ENCODE assay signal across 25 mouse cellular contexts in genomic region chr8:66586850-66587249, GRCm38 (mm10).
DNase-seq lines count a peak whose midpoint lies in the region; ATAC-seq and TF ChIP-seq lines count a peak whose summit lies in the region.
"Had no signal": no experiment of that assay in that cellular context is flagged by ENCODE, and none has a peak within 500 bp of the region (broad histone marks: within the 10 kb centered on the region; RNA-seq: fewer than 3 reads in every experiment).

No protein-coding gene starts in this region.

- ATAC-seq in megakaryocyte, adult 5-6 weeks (ENCODE audit: poor library complexity, severe bottlenecking) = no peak
- ATAC-seq in Patski = peak; percentile 54
- no peak for ATAC-seq in granulocyte monocyte progenitor cell, adult 5-6 weeks (replicated peaks; ENCODE audit: poor library complexity, severe bottlenecking)
- ATAC-seq: midbrain, embryonic 13.5 days had no signal

- peak overlapping the region; percentile 80 for H3K27ac ChIP-seq in gastrocnemius, adult 2 months
- H3K27ac ChIP-seq: embryonic facial prominence, embryonic 13.5 days; forebrain, embryonic 12.5 days; hindbrain, embryonic 12.5 days; limb, embryonic 12.5 days; liver, embryonic 13.5 days; midbrain, embryonic 13.5 days had no signal

- peak overlapping the region; percentile 66 for H3K4me3 ChIP-seq in gastrocnemius, adult 2 months
- peak overlapping the region; percentile 76 for H3K4me3 ChIP-seq in megakaryocyte, embryonic 14.5 days (replicated peaks)
- H3K4me3 ChIP-seq: embryonic facial prominence, embryonic 13.5 days; erythroblast, embryonic 14.5 days; forebrain, embryonic 12.5 days; hindbrain, embryonic 12.5 days; limb, embryonic 12.5 days; liver, embryonic 13.5 days; midbrain, embryonic 13.5 days had no signal

- no peaks in the 10 kb centered on the region for H3K27me3 ChIP-seq in megakaryocyte, embryonic 14.5 days (replicated peaks)
- H3K27me3 ChIP-seq in Patski = no peaks in the 10 kb centered on the region
- H3K27me3 ChIP-seq: embryonic facial prominence, embryonic 13.5 days; forebrain, embryonic 12.5 days; hindbrain, embryonic 12.5 days; limb, embryonic 12.5 days; liver, embryonic 13.5 days; midbrain, embryonic 13.5 days had no signal

- H3K36me3 ChIP-seq in megakaryocyte, embryonic 14.5 days (replicated peaks; ENCODE audit: low read length) = no peaks in the 10 kb centered on the region
- H3K36me3 ChIP-seq: embryonic facial prominence, embryonic 13.5 days; forebrain, embryonic 12.5 days; hindbrain, embryonic 12.5 days; limb, embryonic 12.5 days; liver, embryonic 13.5 days; midbrain, embryonic 13.5 days had no signal

- H3K9me3 ChIP-seq in megakaryocyte, embryonic 14.5 days = no peaks in the 10 kb centered on the region
- H3K9me3 ChIP-seq: embryonic facial prominence, embryonic 13.5 days; forebrain, embryonic 12.5 days; hindbrain, embryonic 12.5 days; limb, embryonic 12.5 days; liver, embryonic 13.5 days; midbrain, embryonic 13.5 days had no signal

- DNase-seq in gastrocnemius, adult 2 months = no peak
- no peak for DNase-seq in gastrocnemius, adult 8-10 months (ENCODE audit: low spot score in 2 of 2)
- DNase-seq in Patski (ENCODE audit: low read depth, low spot score) = no peak
- no peak for DNase-seq in right cerebral cortex, postnatal 10 days (ENCODE audit: low spot score in 2 of 2)
- DNase-seq: cerebellum, adult 18-20 months; cerebellum, postnatal 14 days; heart, postnatal 10 days; kidney, adult 2 months; kidney, postnatal 36 days; layer of hippocampus, postnatal 36 days; liver, embryonic 13.5 days; lung, adult 2 months; lung, postnatal 14 days; right cerebral cortex, postnatal 14 days; spleen, adult 18-20 months; thymus, postnatal 14 days had no signal

- no peaks in the 10 kb centered on the region for H3K4me1 ChIP-seq in megakaryocyte, embryonic 14.5 days
- H3K4me1 ChIP-seq: embryonic facial prominence, embryonic 13.5 days; forebrain, embryonic 12.5 days; hindbrain, embryonic 12.5 days; limb, embryonic 12.5 days; liver, embryonic 13.5 days; midbrain, embryonic 13.5 days had no signal

- CTCF ChIA-PET in Patski (lab: Charles Lee) = no interaction called here

- POLR2A ChIA-PET in Patski (lab: Charles Lee) = no interaction called here

- intact Hi-C loops in gastrocnemius, adult 2 months (cut with DNase I) = no loop called here

- in situ Hi-C loops in Patski (cut with MboI; ENCODE audit: low pct_unique_long_range_greater_than_20kb) = no loop called here

- TF ChIP-seq CTCF in gastrocnemius, adult 2 months (IDR thresholded peaks at IDR 0.05) = no peak
- no peak for TF ChIP-seq CTCF in Patski (IDR thresholded peaks at IDR 0.05)
